Mouse (Mus musculus) liver, embryonic 14.5 days (tissue): ENCODE data around the gene Tha1.

ENCODE experiments used
- CTCF ChIP-seq: IDR thresholded peaks from 2 replicates; pipeline ENCODE4 v1.5.1; 2016; ENCODE audit warnings: antibody characterized with exemption, low read depth, control low read depth
- EP300 ChIP-seq: IDR thresholded peaks from 2 replicates; pipeline ENCODE4 v1.6.1; 2016; ENCODE audit warnings: antibody characterized with exemption, low read depth

- TF ChIP-seq CTCF (no peak), EP300 (no peak)
Observed at GRCm38 (mm10) chr11:117822728-117823241, 50.5 kb downstream of the Tha1 start.
